Mouse (Mus musculus) E14TG2a.4 (cell line): Measurements from ENCODE around the gene Myof.

Source experiments
- H3K27me3 ChIP-seq: 2 replicates; pipeline ENCODE4 v1.6.1; 2014; ENCODE audit warnings: low read length, control low read depth; ENCODE audit not compliant: insufficient read depth
- H3K36me3 ChIP-seq: 2 replicates; pipeline ENCODE4 v1.6.1; 2014; ENCODE audit warnings: low read length, control low read depth; ENCODE audit not compliant: insufficient read depth
- H3K4me1 ChIP-seq: replicated peaks from 2 replicates; pipeline ENCODE4 v1.6.1; 2014; ENCODE audit warnings: low read depth, low read length, control low read depth
- H3K4me3 ChIP-seq: replicated peaks from 2 replicates; pipeline ENCODE4 v1.5.1; 2014; ENCODE audit warnings: mild to moderate bottlenecking, low read length
- H3K9me3 ChIP-seq: 2 replicates; pipeline ENCODE4 v1.6.1; 2014; ENCODE audit warnings: low read length, control low read depth
- CTCF ChIP-seq: conservative IDR thresholded peaks from 2 replicates; pipeline ENCODE4 v1.5.1; 2014; ENCODE audit warnings: low read length
- NANOG ChIP-seq: IDR thresholded peaks from 2 replicates; pipeline ENCODE4 v1.6.1; 2014; ENCODE audit warnings: borderline replicate concordance, low read length, mixed read lengths
- POU5F1 ChIP-seq: IDR thresholded peaks from 2 replicates; pipeline ENCODE4 v1.6.1; 2014; ENCODE audit warnings: low read length, borderline replicate concordance

The Myof gene

GRCm38 (mm10) chr19:37959076-37959475, 84.3 kb downstream of the Myof start:
- no peaks in the 10 kb centered on the region for H3K9me3 ChIP-seq
- no peak overlapping the region for H3K4me3 ChIP-seq
- H3K27me3 ChIP-seq, result no peaks in the 10 kb centered on the region
- H3K4me1 ChIP-seq, result peaks cover 24% of the 10 kb centered on the region
- peaks cover 23% of the 10 kb centered on the region; the same call in 1 of the 2 replicates for H3K36me3 ChIP-seq
- TF ChIP-seq NANOG, result no peak
- TF ChIP-seq CTCF, result no peak
- TF ChIP-seq POU5F1, result no peak

GRCm38 (mm10) chr19:37957256-37957655, 86.1 kb downstream of the Myof start:
- peaks cover 24% of the 10 kb centered on the region for H3K4me1 ChIP-seq
- H3K9me3 ChIP-seq, result no peaks in the 10 kb centered on the region
- no peak for TF ChIP-seq POU5F1
- TF ChIP-seq NANOG, result no peak
- no peak overlapping the region for H3K4me3 ChIP-seq
- no peaks in the 10 kb centered on the region for H3K27me3 ChIP-seq
- peaks cover 33% of the 10 kb centered on the region; the same call in 1 of the 2 replicates for H3K36me3 ChIP-seq

- H3K27me3 ChIP-seq, result no peaks in the 10 kb centered on the region
- H3K4me3 ChIP-seq, result no peak overlapping the region
- H3K36me3 ChIP-seq, result peaks cover 35% of the 10 kb centered on the region; the same call in 1 of the 2 replicates
- H3K9me3 ChIP-seq, result no peaks in the 10 kb centered on the region
- peaks cover 24% of the 10 kb centered on the region for H3K4me1 ChIP-seq
- TF ChIP-seq NANOG, result no peak
- no peak for TF ChIP-seq CTCF
- no peak for TF ChIP-seq POU5F1
These were observed 87.4 kb downstream of the Myof start for GRCm38 (mm10) chr19:37956006-37956405.

GRCm38 (mm10) chr19:37955425-37956001, 87.9 kb downstream of the Myof start:
- Histone ChIP-seq H3K4me3 (no peak overlapping the region), H3K9me3 (no peaks in the 10 kb centered on the region), H3K4me1 (peaks cover 24% of the 10 kb centered on the region), H3K36me3 (peaks cover 35% of the 10 kb centered on the region), H3K27me3 (no peaks in the 10 kb centered on the region)
- TF ChIP-seq NANOG, result no peak
- peak; percentile 74 for TF ChIP-seq CTCF
- TF ChIP-seq POU5F1, result no peak

- Histone ChIP-seq H3K4me3 (no peak overlapping the region), H3K4me1 (peaks cover 20% of the 10 kb centered on the region), H3K9me3 (no peaks in the 10 kb centered on the region), H3K27me3 (no peaks in the 10 kb centered on the region), H3K36me3 (peaks cover 37% of the 10 kb centered on the region)
- TF ChIP-seq CTCF, result no peak
- TF ChIP-seq POU5F1, result no peak
- no peak for TF ChIP-seq NANOG
These were observed 88.6 kb downstream of the Myof start for GRCm38 (mm10) chr19:37954772-37955171.

GRCm38 (mm10) chr19:37954236-37954635, 89.1 kb downstream of the Myof start:
- Histone ChIP-seq H3K27me3 (no peaks in the 10 kb centered on the region), H3K4me1 (peaks cover 14% of the 10 kb centered on the region), H3K36me3 (peaks cover 36% of the 10 kb centered on the region), H3K4me3 (no peak overlapping the region), H3K9me3 (no peaks in the 10 kb centered on the region)
- no peak for TF ChIP-seq CTCF
- no peak for TF ChIP-seq NANOG
- TF ChIP-seq POU5F1, result no peak

GRCm38 (mm10) chr19:37946696-37947095, 96.7 kb downstream of the Myof start:
- Histone ChIP-seq H3K9me3 (no peaks in the 10 kb centered on the region), H3K36me3 (peaks cover 46% of the 10 kb centered on the region), H3K4me1 (peaks cover 23% of the 10 kb centered on the region), H3K4me3 (no peak overlapping the region), H3K27me3 (no peaks in the 10 kb centered on the region)
- no peak; the same call in 1 of the 2 replicates for TF ChIP-seq CTCF
- no peak for TF ChIP-seq NANOG
- no peak for TF ChIP-seq POU5F1

- TF ChIP-seq CTCF (no peak), POU5F1 (no peak), NANOG (no peak)
- H3K9me3 ChIP-seq, result no peaks in the 10 kb centered on the region
- peaks cover 23% of the 10 kb centered on the region for H3K4me1 ChIP-seq
- H3K27me3 ChIP-seq, result no peaks in the 10 kb centered on the region
- H3K4me3 ChIP-seq, result no peak overlapping the region
- peaks cover 52% of the 10 kb centered on the region for H3K36me3 ChIP-seq
These were observed 97.3 kb downstream of the Myof start for GRCm38 (mm10) chr19:37946053-37946452.

- Histone ChIP-seq H3K9me3 (no peaks in the 10 kb centered on the region), H3K27me3 (no peaks in the 10 kb centered on the region), H3K36me3 (peaks cover 73% of the 10 kb centered on the region), H3K4me1 (no peaks in the 10 kb centered on the region), H3K4me3 (no peak overlapping the region)
- TF ChIP-seq POU5F1 (no peak), NANOG (no peak), CTCF (no peak)
These were observed 104.2 kb downstream of the Myof start for GRCm38 (mm10) chr19:37939203-37939602.
